Mouse (Mus musculus) activated CD4-positive, CD25-positive, alpha-beta regulatory T cell, adult 4 months (primary cell): Measurements from ENCODE around the gene Trappc4. TPM values are rescaled to one million over a fixed set of nuclear protein-coding genes. Genes with fewer than 3 reads are reported as not detected.
"Not testable (repeated sequence)": the region's sequence is repeated elsewhere in the genome, so short reads cannot be mapped to it uniquely, and the experiment has no call there.

Experiments used
- ATAC-seq: one replicate; pipeline ENCODE4 v1.8.0; 2017
- polyA plus RNA-seq, 2 experiments: library from polyadenylated mRNA; unstranded; fragments of 100-300 nt; shearing (Covaris generic); gene quantifications; one replicate each; pipeline ENCODE4 v1.2.1; 2017

Gene Trappc4
- polyA plus RNA-seq, result 100 to 1,000 TPM; 119 to 162 TPM

DNA sequence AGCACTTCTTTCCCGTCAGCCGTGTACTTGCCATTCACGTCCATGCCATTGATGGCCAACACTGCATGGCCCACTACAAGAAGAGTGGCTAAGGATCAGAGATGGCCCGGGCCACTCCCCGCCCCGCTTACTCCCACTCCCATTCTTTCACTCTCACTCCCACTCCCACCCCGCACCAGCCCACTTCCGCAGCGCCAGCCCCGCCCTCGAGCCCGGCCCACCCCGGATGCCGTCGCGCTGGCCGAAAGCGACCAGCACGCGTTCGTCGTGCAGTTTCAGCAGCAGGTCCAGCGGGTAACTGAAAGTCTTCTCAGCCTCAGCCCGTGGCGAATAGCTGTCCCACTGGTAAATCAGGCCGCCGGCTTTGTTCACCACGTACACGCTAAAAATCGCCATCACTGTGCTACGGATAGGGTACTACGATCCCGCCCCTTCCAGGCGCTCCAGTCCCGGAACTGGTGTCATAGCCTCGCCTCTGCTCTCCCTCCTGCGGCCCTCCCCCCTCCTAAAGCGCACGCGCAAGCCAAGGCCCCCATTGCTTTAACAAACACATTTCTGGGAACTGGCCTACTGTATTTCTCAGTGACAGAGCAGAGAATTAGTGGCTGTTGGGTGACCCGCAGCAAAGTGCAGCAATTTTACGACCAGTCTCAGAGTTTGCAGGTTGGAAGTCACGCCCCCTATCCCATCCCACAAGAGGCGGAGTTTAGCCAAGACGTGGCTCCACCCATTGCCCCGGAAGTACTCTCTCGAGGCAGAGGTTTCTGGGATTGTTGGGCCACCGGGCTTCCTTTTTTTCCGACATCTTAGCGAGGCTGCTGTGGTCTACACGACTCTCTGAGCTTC is at the start of gene Trappc4, which contains the start of gene Rps25:
TSS of gene Trappc4 (minus strand) at position 695 of the 846 bp plus-strand sequence.
TSS of gene Rps25 (plus strand) at position 234 of the 846 bp plus-strand sequence.
- peak; percentile 93 for ATAC-seq

GRCm38 (mm10) chr9:44454891-44455220 is 47.5 kb upstream of the Trappc4 start, which contains the start of gene Upk2:
TSS of gene Upk2 (minus strand) at chr9:44454976.
- no peak for ATAC-seq

- no peak for ATAC-seq
Measured at GRCm38 (mm10) chr9:44454132-44454890, 46.9 kb upstream of the Trappc4 start.

GRCm38 (mm10) chr9:44450387-44450786 is 43.0 kb upstream of the Trappc4 start:
- no peak for ATAC-seq

GRCm38 (mm10) chr9:44444402-44445025 is 37.1 kb upstream of the Trappc4 start:
- not testable (repeated sequence) for ATAC-seq

- no peak for ATAC-seq
Measured at GRCm38 (mm10) chr9:44440961-44441360, 33.6 kb upstream of the Trappc4 start, which contains the start of gene Foxr1. TSS of gene Foxr1 (minus strand) at chr9:44441136.

GRCm38 (mm10) chr9:44435747-44436146 is 28.3 kb upstream of the Trappc4 start:
- no peak for ATAC-seq

GRCm38 (mm10) chr9:44432577-44433185 is 25.3 kb upstream of the Trappc4 start:
- no peak for ATAC-seq

GRCm38 (mm10) chr9:44423576-44423975 is 16.2 kb upstream of the Trappc4 start:
- no peak for ATAC-seq

GRCm38 (mm10) chr9:44420280-44420898 is 13.0 kb upstream of the Trappc4 start:
- no peak for ATAC-seq

DNA sequence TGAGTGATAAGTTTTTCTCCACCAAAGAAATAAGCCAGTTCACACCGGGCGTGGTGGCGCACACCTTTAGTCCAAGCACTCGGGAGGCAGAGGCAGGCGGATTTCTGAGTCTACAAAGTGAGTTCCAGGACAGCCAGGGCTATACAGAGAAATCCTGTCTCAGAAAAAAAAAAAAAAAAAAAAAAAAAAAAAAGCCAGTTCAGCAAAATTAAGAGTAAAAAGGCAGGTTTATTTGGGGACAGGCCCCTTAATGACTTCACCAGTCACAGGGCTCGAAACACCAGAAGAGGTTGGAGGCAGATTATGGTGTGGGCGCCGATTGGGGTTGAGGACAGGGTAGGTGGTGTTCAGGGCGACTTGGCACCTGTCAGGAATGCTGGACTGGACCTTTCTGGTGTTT is 12.3 kb upstream of the Trappc4 start:
- not testable (repeated sequence) for ATAC-seq

DNA sequence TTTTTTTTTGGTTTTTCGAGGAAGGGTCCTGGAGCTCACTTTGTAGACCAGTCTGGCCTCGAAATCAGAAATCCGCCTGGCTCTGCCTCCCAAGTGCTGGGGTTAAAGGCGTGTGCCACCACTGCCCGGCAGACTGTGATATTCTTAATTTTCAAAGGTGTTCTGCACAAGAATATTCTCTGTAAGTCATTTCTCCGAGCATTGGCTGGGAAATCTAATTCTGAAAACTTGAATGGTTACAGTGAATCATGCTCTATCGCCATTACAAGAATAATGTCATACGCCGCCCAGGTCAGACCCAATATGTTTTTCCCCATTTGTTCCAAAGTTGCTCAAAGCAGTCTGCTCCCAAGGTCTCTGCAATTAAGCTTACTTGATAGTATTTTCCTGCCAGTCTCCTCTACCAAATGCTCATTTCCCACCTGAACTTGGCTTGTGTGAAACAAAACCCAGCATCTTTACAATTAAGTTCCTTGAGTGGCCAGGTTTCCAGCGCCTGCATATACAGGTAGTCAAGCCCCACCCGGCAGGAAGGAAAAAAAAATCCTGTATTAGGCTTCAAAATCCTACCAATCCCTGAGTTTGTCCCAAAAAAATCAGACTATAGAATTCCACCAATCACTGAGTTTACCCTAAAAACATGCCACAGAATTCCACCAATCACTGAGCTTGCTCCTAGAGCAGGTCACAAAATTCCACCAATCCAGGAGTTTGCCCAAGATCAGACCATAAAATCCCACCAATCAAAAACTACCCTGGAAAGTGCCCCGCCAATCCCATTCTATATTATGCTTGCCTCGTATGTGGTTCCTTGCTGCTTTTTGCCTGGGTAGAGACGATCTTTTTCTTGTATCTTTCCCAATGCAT is 11.4 kb upstream of the Trappc4 start, which contains the start of gene Ccdc84:
TSS of gene Ccdc84 (minus strand) at position 51 of the 867 bp plus-strand sequence.
- ATAC-seq, result no peak

- ATAC-seq, result peak; percentile 80
Measured at GRCm38 (mm10) chr9:44417892-44418363, 10.5 kb upstream of the Trappc4 start.

DNA sequence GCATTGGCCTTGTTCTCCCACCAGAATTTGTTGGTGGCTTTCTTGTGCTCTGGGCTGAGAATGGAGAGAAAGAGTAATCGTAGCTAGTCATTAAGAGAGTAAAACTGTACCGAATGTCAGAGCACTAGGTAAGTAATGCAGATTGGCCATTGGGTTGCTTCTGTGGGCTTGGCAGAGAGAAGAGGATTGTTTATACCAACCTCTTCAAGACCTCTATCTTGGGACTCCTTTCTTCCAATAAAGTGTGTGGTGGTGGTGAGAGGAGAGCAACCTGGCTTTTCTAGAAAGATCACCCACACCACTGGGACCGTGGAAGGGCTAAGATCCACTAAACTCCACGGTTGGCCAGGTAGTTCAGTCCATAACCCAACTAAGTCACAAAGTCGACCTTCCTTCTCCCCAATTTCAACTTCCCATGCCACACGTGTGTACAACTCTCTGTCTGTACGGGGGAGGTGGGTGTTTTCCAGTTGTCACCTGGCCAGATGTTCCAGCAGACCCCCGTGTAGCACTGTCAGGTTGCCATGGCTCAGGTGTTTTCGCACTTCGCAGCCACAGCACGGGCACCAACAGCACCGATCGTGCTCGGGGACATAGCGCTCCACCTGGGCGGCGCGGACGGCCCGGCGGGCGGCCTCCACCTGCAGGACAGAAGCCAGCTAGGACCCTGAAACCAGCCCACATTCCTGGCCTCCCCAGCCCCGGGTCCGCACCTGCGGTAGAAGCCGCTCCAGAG is 9.9 kb upstream of the Trappc4 start:
- no peak for ATAC-seq

- no peak for ATAC-seq
Measured at GRCm38 (mm10) chr9:44412781-44413180, 5.4 kb upstream of the Trappc4 start.

DNA sequence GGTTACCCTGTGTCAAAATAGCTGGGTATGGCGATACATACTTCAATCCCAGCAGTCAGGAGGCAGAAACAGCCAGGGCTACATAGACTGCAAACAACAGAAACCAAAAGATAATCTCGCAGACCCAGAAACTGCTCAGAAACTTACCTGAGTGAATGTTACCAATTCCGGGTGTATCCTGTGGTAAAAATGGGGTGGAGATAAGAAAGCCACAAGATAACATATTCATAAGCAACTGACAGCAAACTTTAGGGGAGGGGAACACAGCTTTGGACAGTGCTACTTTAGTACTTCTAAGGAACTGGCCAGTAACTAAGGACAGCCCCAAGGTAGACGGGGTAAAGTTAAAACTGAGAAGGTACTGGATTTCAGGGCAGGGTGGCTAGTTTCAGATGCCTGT is 4.9 kb upstream of the Trappc4 start:
- ATAC-seq, result peak; percentile 33

- ATAC-seq, result no peak
Measured at GRCm38 (mm10) chr9:44411601-44412130, 4.3 kb upstream of the Trappc4 start.

GRCm38 (mm10) chr9:44410647-44411336 is 3.4 kb upstream of the Trappc4 start:
- ATAC-seq, result no peak

- ATAC-seq, result not testable (repeated sequence)
Measured at GRCm38 (mm10) chr9:44408693-44409092, 1.3 kb upstream of the Trappc4 start.
